Mouse (Mus musculus): ENCODE measurements around the gene Rela. TPM values are rescaled to one million over a fixed set of nuclear protein-coding genes. Genes with fewer than 3 reads are reported as not detected.
A peak's percentile ranks its signal among the peaks of the same experiment; 100 is the strongest.

Rela gene
- polyA plus RNA-seq, 1 experiment from 2014 or later: 49.2 TPM

DNA sequence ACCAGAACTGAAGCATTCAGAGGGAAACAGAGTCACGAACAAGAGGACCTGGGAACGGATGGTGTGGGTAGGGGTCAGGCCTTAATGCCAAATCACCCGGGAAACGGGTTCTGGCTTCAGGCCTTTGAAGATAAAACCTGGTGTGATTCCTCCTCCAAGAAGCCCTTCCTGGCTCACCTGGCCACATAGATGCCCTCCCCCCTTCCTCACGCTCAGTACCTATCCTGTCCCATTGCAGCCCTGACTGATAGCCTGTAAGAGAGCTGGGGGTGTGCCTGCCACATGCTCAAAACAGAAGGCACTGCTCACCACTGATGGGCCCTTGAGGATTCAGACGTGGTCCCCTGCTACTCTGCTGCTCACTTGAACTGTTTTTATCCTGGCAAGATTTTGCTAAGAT lies 56.5 kb downstream of the Rela start:
- WGBS: 85% methylated on average over 6 of the region's 6 CpGs
- no peaks in the 10 kb centered on the region for H3K9me3 ChIP-seq (ENCODE audit: control insufficient read depth, low read length)
- H3K4me1 ChIP-seq (ENCODE audit: control insufficient read depth, insufficient read depth, low read length): peaks cover 25% of the 10 kb centered on the region
- DNase-seq (ENCODE audit: low spot score): no peak
- H3K9ac ChIP-seq (ENCODE audit: low read depth, low read length): no peak overlapping the region
- no peak for ATAC-seq (ENCODE audit: low read depth)
- 0 out of 2 replicates have a peak overlapping the region, but pooled peaks have one; percentile 96 for H3K4me2 ChIP-seq (ENCODE audit: low read depth, low read length)
- no peaks in the 10 kb centered on the region for H3K27me3 ChIP-seq (replicated peaks; ENCODE audit: control insufficient read depth, insufficient read depth, low read length)
- no peak overlapping the region for H3K27ac ChIP-seq (replicated peaks; ENCODE audit: low read depth, low read length)
- no peak overlapping the region for H3K4me3 ChIP-seq (ENCODE audit: low read depth, low read length)
- H3K36me3 ChIP-seq (ENCODE audit: control insufficient read depth, insufficient read depth, low read length): peaks cover 74% of the 10 kb centered on the region

GRCm38 (mm10) chr19:5695849-5696462 lies 58.7 kb downstream of the Rela start:
- Histone ChIP-seq H3K9me3 (ENCODE audit: control insufficient read depth, low read length) (no peaks in the 10 kb centered on the region), H3K4me2 (ENCODE audit: low read depth, low read length) (peak overlapping the region; percentile 10; the same call in 1 of the 2 replicates), H3K36me3 (ENCODE audit: control insufficient read depth, insufficient read depth, low read length) (peaks cover 91% of the 10 kb centered on the region), H3K4me3 (ENCODE audit: low read depth, low read length) (no peak overlapping the region), H3K4me1 (ENCODE audit: control insufficient read depth, insufficient read depth, low read length) (peaks cover 17% of the 10 kb centered on the region), H3K9ac (ENCODE audit: low read depth, low read length) (no peak overlapping the region), H3K27ac (replicated peaks; ENCODE audit: low read depth, low read length) (no peak overlapping the region), H3K27me3 (replicated peaks; ENCODE audit: control insufficient read depth, insufficient read depth, low read length) (no peaks in the 10 kb centered on the region)
- ATAC-seq (ENCODE audit: low read depth) (peak; percentile 6; the same call in 1 of the 2 replicates), DNase-seq (ENCODE audit: low spot score) (peak; percentile 53)
- 22% methylated on average over 27 of the region's 41 CpGs for WGBS

Small RNA genes within 50 kb of the gene (microRNA-seq; reads per million reads assigned to microRNA genes)
- not detected for gene Mir6987 (ENCODE audit: borderline number of aligned reads)

Other genes with a start within 250 kb of the Rela start
- 50.3 and 65.9 TPM in 2 replicates for gene Sart1, start 248.8 kb upstream of the Rela start, polyA plus RNA-seq (2014; fragmentation: Nextera tagmentation; extraction: Ambion mirVana)
- gene Tsga10ip, start 235.0 kb upstream of the Rela start, polyA plus RNA-seq (2014; fragmentation: Nextera tagmentation; extraction: Ambion mirVana): 0.53 TPM in 1 of 2 replicates, not detected in the other
- gene Drap1, start 212.5 kb upstream of the Rela start, polyA plus RNA-seq (2014; fragmentation: Nextera tagmentation; extraction: Ambion mirVana): 191 and 195 TPM in 2 replicates
- gene AI837181, start 212.3 kb upstream of the Rela start, polyA plus RNA-seq (2014; fragmentation: Nextera tagmentation; extraction: Ambion mirVana): 51.1 and 56.1 TPM in 2 replicates
- gene Fosl1, start 189.9 kb upstream of the Rela start, polyA plus RNA-seq (2014; fragmentation: Nextera tagmentation; extraction: Ambion mirVana): not detected in 2 replicates
- gene Ccdc85b, start 179.6 kb upstream of the Rela start, polyA plus RNA-seq (2014; fragmentation: Nextera tagmentation; extraction: Ambion mirVana): 5.7 and 6.1 TPM in 2 replicates
- 75.0 and 99.0 TPM in 2 replicates for gene Fibp, start 176.9 kb upstream of the Rela start, polyA plus RNA-seq (2014; fragmentation: Nextera tagmentation; extraction: Ambion mirVana)
- gene Ctsw, start 169.0 kb upstream of the Rela start, polyA plus RNA-seq (2014; fragmentation: Nextera tagmentation; extraction: Ambion mirVana): 0.85 and 1.5 TPM in 2 replicates
- 175 and 190 TPM in 2 replicates for gene Efemp2, start 163.5 kb upstream of the Rela start, polyA plus RNA-seq (2014; fragmentation: Nextera tagmentation; extraction: Ambion mirVana)
- 38.0 and 39.6 TPM in 2 replicates for gene Mus81, start 149.1 kb upstream of the Rela start, polyA plus RNA-seq (2014; fragmentation: Nextera tagmentation; extraction: Ambion mirVana)
- 2,353 and 2,499 TPM in 2 replicates for gene Cfl1, start 147.0 kb upstream of the Rela start, polyA plus RNA-seq (2014; fragmentation: Nextera tagmentation; extraction: Ambion mirVana)
- gene 1700020D05Rik, start 133.7 kb upstream of the Rela start, polyA plus RNA-seq (2014; fragmentation: Nextera tagmentation; extraction: Ambion mirVana): not detected in 2 replicates
- gene Snx32, start 126.9 kb upstream of the Rela start, polyA plus RNA-seq (2014; fragmentation: Nextera tagmentation; extraction: Ambion mirVana): 10.7 and 13.2 TPM in 2 replicates
- 6.1 and 6.4 TPM in 2 replicates for gene Ovol1, start 76.8 kb upstream of the Rela start, polyA plus RNA-seq (2014; fragmentation: Nextera tagmentation; extraction: Ambion mirVana)
- 3.3 and 3.8 TPM in 2 replicates for gene Ap5b1, start 69.5 kb upstream of the Rela start, polyA plus RNA-seq (2014; fragmentation: Nextera tagmentation; extraction: Ambion mirVana)
- 94.8 and 110 TPM in 2 replicates for gene Rnaseh2c, start 35.6 kb upstream of the Rela start, polyA plus RNA-seq (2014; fragmentation: Nextera tagmentation; extraction: Ambion mirVana)
- 24.7 and 32.5 TPM in 2 replicates for gene Kat5, start 27.2 kb upstream of the Rela start, polyA plus RNA-seq (2014; fragmentation: Nextera tagmentation; extraction: Ambion mirVana)
- 24.4 and 26.6 TPM in 2 replicates for gene Sipa1, start 26.2 kb downstream of the Rela start, polyA plus RNA-seq (2014; fragmentation: Nextera tagmentation; extraction: Ambion mirVana)
- 18.9 and 23.3 TPM in 2 replicates for gene Map3k11, start 51.3 kb downstream of the Rela start, polyA plus RNA-seq (2014; fragmentation: Nextera tagmentation; extraction: Ambion mirVana)
- gene Pcnx3, start 51.4 kb downstream of the Rela start, polyA plus RNA-seq (2014; fragmentation: Nextera tagmentation; extraction: Ambion mirVana): 24.1 and 32.1 TPM in 2 replicates
- gene Kcnk7, start 66.9 kb downstream of the Rela start, polyA plus RNA-seq (2014; fragmentation: Nextera tagmentation; extraction: Ambion mirVana): 0.34 and 1.7 TPM in 2 replicates
- gene Ehbp1l1, start 88.8 kb downstream of the Rela start, polyA plus RNA-seq (2014; fragmentation: Nextera tagmentation; extraction: Ambion mirVana): 34.2 and 43.4 TPM in 2 replicates
- gene Fam89b, start 92.2 kb downstream of the Rela start, polyA plus RNA-seq (2014; fragmentation: Nextera tagmentation; extraction: Ambion mirVana): 101 and 111 TPM in 2 replicates
- gene Ltbp3, start 103.4 kb downstream of the Rela start, polyA plus RNA-seq (2014; fragmentation: Nextera tagmentation; extraction: Ambion mirVana): 59.2 and 68.0 TPM in 2 replicates
- gene Scyl1, start 133.9 kb downstream of the Rela start, polyA plus RNA-seq (2014; fragmentation: Nextera tagmentation; extraction: Ambion mirVana): 78.3 and 79.8 TPM in 2 replicates
- 20.6 and 25.8 TPM in 2 replicates for gene Frmd8, start 237.8 kb downstream of the Rela start, polyA plus RNA-seq (2014; fragmentation: Nextera tagmentation; extraction: Ambion mirVana)
- 2.8 and 3.0 TPM in 2 replicates for gene Slc25a45, start 240.3 kb downstream of the Rela start, polyA plus RNA-seq (2014; fragmentation: Nextera tagmentation; extraction: Ambion mirVana)